Mouse (Mus musculus) heart, postnatal 4 days (tissue): ENCODE measurements at regions not wholly inside any gene's neighbourhood (a gene's known extent, or its start where the extent isn't known, plus 50 kb on each side); places are given as distances from the start of the nearest gene placed in this dataset.

Source experiments
- DNase-seq: peaks from one replicate; pipeline ENCODE4 v3.0.0; 2021

DNA sequence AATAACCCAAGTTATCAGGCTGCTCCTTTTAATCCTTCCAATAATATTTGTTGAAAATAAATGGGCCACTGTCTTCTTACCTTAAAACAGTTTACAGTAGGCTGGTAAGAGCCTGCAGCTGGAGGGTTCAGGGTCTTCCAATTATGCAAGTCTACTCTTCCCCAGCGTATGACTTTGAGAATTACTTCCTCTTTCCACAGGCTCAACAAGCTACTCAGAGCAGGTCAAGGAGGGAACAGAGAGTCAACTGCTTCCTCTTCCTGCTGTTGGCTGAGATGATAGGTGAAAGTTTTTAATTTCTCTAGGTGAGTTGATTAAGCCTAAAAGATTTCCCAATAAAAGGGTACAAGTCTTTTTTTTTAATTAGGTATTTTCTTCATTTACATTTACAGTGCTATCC is 176.9 kb upstream of the Nampt start:
- no peak for DNase-seq

- DNase-seq = no peak
Measured at GRCm38 (mm10) chr12:32653096-32653495, 166.2 kb upstream of the Nampt start.

DNA sequence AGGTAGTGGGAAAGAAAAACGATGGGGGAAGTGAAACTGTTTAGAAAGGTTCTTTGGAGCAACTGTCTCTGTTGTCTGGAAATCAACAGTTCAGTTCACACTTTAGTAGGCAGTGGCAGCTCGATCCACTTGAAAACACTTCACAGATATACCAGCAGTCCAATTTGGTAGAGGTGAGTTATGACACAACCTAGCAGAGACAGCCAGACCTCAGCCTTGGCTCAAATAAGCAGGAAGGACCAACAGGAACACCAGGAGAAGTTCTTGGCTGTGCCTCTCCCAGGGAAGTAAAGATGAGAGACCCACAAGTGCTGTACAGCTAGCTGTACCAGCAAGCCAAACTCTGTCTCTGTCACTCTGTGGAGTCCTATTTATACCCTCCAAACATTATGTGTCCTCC is 163.2 kb upstream of the Nampt start:
- DNase-seq = no peak

DNA sequence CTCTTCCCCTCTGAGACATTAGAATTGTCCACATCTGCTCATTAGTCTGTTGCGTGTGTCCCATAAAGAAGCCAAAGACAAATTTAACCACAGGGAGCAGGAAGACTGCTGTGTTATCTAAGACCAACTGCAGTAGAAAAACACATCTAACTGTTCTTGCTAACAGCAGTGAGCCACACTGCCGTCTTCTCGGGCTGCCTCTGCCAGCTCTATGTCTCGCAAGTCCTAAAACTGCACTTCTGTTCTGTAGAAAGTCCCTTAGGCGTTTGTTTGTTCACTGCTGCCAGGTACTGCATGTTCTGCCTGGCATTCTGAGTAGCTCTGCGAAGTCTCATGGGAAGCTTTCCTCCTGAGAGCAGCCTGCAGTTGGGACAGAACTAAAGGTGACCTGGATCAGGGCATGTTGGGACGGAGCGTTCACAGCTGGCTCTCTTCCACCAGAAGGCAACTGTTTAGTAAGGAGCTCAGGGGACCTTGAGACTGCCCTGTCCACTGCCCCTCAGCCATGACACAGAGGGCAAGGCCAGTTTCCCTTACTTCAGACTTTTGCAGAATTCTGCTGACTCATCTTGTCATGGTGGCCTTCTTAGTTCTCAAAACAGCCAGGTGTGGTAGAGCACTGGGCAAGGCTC is 157.4 kb upstream of the Nampt start:
- peak; percentile 7 for DNase-seq

- no peak for DNase-seq
Measured at GRCm38 (mm10) chr12:32666040-32666439, 153.3 kb upstream of the Nampt start.

- peak; percentile 18 for DNase-seq
Measured at GRCm38 (mm10) chr12:32677908-32678307, 141.4 kb upstream of the Nampt start.

GRCm38 (mm10) chr12:32678756-32679155 is 140.6 kb upstream of the Nampt start:
- peak; percentile 51 for DNase-seq

DNA sequence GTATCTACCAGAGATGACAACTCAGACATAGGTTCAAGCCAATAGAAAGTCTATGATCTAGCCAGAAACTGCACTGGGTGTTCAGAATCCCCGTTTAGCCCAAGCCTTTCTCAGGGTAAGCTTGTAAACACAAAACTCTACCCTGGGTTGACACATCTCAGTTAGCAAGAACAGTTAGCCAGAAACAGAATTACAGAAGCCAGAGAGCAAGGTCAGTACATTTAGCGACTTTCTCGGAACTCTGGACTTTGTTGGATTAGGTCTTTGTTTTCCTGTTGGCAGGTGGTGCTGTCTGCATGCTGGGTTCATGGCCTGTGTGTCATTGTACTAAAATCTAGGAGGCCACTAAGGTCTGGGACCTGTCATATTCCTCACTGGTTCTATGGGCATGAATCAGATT is 137.4 kb upstream of the Nampt start:
- no peak for DNase-seq

DNA sequence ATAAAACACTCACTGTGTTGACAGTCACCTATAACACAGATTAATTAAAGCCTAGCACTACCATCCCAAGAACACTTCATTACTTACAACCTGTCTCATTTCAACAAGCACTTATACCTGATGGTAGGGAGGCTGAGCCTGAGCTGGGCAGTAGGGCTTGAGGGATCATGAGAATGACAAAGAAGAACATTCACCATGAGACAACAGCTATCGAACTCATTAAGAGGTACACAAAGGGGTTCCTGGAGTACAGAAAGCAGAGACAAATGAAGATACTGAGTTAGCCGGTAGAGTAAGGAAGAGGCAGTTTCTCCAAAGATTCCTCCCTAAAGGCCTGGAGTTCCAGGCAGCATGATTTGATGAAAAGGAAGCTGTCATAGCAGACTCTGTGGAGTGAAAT is 136.0 kb upstream of the Nampt start:
- no peak for DNase-seq

GRCm38 (mm10) chr12:32685788-32686385 is 133.5 kb upstream of the Nampt start:
- DNase-seq = no peak

DNA sequence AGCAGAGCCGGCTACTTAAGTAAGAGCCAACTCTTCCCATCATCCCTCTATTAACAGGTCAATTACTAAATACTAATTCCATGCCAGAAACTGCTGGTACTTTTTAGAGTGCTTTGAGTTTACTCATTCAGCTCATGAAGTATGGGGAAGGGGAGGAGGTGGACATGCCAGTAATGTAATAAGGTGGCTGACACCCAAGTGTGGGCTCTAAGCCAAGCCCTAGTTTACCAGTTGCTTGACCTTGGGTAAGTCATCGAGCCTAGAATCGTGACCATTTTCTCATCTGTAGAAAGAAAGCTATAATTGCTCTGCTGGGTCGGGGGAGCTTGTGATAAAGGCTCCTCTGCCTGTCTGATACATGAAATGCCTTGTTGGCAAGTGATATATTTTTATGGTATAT is 130.0 kb upstream of the Nampt start:
- no peak for DNase-seq

DNA sequence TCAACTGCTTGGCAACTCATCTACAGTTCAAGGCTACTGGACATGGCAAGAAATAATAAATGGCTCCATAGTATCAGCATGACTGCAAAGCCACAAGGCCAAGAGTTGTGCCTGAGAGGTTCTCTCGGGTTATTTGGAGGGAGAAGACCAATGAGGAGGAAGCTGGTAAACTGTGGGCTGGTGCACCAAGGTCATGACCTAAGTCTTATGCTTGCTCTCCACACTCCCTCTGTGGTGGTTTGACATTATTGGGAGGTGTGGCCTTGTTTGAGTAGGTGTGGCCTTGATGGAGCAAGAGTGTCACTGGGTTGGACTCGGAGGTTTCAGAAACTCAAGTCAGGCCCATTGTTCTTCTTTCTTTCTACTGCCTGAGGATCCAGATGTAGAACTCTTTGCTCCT is 129.2 kb upstream of the Nampt start:
- no peak for DNase-seq

DNA sequence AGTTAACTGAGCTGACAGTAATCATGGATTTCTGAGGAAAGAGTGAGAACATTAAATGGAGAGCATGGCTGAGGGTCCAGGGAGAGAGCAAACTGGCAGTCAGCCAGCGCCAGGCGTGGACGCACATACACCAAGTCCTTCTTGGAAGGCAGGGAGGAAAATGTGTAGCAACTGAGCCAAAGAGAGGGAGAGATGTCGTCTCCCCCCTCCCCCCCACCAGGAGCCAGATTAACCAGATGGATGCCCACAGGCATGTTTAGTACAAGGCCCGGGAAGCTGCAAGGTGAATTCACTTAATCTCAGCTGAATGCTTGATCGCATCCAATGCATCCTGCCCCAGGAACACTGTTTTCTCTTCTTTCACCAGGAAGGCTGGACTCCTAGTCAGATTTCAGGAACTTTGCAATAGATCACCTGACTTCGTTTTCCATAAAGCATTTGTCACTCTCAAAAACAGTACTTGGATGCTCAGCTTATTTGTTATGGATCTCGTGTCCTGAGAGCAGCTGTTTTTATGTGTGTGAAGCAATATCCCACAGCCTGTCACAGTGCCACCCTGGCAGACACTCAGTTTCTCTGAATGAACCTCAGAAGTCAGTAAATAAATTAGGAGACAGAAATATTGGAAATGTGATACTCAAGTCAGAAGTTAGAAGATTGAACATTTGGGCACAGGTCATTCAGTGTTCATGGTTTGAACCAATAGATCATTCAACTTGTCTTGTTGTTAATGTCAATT is 127.1 kb upstream of the Nampt start:
- DNase-seq = peak; percentile 16

DNA sequence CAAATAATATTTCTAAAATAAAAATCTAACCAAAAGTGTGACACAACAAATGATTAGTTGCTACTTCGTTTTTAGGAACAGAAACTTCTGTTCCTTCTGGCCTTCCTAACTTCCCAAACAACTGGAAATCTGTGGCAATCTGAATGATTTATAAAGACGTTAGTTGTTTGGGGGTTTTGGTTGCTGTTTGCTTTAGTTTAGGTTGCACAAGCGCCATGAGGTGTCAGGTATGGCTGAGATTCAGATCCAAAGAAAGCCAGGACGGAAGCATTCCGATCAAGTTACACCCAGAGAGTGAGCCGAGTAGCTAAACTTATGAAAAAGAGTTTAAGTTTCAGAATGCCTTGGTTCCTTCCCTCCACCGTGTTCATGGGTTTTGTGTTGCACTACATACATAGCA is 126.4 kb upstream of the Nampt start:
- no peak for DNase-seq

DNA sequence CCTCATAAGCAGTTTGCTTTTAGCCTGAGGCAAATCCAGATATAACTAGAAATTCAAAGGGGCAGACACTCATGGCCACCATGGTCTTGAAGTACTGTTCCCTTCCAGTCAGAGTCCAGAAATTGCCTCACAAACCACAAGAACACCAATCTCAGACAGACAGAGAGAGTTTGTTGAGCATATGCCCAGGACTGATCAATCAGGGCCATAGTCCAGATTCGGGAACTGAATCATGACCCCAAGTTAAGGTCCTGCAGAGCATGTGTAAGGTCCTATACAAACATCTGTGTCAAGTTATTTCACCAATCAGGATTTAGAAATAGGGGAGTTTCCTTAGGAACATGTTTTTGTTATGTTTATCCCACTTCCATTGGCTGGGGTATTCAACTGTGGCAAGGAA is 125.7 kb upstream of the Nampt start:
- DNase-seq = no peak

GRCm38 (mm10) chr12:32696832-32697231 is 122.5 kb upstream of the Nampt start:
- DNase-seq = no peak

DNA sequence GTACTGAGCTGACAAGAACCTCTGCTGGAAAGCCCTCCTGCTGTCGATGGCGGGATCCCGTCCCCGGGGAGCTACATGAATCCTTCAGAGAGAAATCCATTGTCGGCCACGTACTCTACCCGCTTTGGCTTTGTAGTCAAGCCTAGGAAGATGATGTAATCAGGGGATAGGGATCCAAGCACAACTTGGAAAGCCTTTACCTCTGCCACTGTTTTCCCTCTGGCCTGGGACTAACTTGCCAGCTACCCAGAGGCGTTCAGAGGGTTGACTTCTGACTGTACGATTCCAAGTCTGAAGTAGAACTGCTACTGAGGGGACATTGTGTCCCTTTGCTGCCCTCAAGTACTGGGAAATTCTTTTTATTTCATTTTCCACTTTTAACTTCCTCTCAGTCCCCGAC is 110.2 kb upstream of the Nampt start:
- DNase-seq = no peak

GRCm38 (mm10) chr12:32717129-32717921 is 102.0 kb upstream of the Nampt start:
- peak; percentile 89 for DNase-seq

GRCm38 (mm10) chr12:32719203-32719602 is 100.1 kb upstream of the Nampt start:
- no peak for DNase-seq

DNA sequence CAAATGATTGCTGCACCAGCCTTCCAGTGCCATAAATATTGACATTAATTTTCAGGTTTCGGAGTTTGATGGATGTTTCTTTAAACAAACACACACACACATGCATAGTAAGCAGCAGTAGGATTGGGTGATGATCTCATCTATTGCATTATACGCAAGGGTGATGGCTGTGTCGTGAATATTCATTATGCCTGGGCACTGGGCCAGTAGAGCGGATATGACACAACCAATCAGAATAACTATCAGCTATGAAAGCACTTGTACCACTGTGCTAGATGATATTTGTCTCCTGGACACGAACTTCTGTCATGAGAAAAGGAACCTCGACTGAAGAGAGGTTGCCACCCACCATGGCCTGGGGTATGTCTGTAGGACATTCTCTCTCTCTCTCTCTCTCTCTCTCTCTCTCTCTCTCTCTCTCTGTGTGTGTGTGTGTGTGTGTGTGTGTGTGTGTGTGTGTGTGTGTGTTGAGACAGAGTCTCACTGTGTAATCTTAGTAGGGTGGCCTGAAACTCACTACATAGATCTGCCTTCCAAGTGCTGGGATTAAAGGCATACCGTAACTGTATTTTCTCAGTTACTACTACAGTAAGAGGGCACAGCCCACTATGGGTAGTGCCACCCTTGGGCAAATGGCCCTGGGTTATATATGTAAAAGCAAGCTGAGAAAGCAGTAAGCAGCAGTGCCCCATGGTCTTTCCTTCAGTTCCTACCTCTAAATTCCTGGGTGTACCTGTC is 94.7 kb upstream of the Nampt start:
- no peak for DNase-seq

- no peak for DNase-seq
Measured at GRCm38 (mm10) chr12:32727539-32727938, 91.8 kb upstream of the Nampt start.

DNA sequence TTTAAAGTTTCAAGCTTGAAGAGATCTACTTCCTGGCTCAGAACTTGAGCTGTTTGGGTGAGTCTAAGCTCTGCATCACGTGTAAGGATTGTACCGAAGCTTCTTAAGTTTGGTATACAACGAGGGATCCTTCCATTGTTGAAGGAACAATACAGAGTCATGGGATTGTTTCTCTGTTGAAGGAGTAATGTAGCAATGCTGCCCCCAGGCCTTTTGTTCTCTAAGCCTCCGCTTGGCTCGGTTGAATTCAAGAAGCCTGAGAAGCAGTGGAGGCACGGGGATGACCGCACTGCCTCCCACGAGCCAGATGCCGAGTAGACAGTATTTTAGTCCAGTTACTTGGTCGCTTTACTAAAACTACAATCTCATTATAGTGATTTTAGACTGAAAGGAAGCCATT is 90.9 kb upstream of the Nampt start:
- DNase-seq = no peak

DNA sequence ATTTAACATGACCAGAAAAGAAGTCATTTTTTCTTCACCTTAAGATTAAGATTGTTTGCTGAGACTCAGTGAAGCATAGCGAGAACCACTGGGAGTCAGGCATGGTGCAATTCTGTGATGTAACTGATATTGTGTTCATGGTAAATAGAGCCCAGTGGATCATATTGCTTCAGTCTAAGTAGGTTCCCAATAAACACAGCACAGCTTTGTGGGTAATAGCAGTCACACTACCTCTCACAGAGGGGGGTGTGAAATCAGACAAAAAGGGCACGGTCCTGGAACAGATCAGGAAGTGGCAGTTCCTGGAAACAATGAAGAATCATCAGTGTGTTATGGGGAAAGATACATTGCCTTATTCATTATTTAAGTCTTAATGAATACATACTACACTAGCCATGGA is 84.1 kb upstream of the Nampt start:
- DNase-seq = no peak
